Mouse (Mus musculus) liver, adult 2 months (tissue): ENCODE measurements at regions not wholly inside any gene's neighbourhood (a gene's known extent, or its start where the extent isn't known, plus 50 kb on each side); places are given as distances from the start of the nearest gene placed in this dataset.

Experiments used
- DNase-seq: peaks from one replicate; pipeline ENCODE4 v3.0.0-alpha.2; 2011; ENCODE audit warnings: low read depth, low spot score; ENCODE audit errors: extremely low read depth
- H3K27ac ChIP-seq: fragments of 200-500 bp; replicated peaks from 2 replicates; pipeline ENCODE4 v1.5.1; 2012; ENCODE audit warnings: low read depth, mild to moderate bottlenecking, control low read depth, inconsistent platforms, low read length; ENCODE audit not compliant: insufficient read depth
- H3K27me3 ChIP-seq: fragments of 200-500 bp; 2 replicates; pipeline ENCODE4 v1.6.1; 2012; ENCODE audit warnings: mild to moderate bottlenecking, moderate library complexity, low read length, inconsistent platforms; ENCODE audit not compliant: control insufficient read depth, insufficient read depth
- H3K36me3 ChIP-seq: fragments of 200-500 bp; 2 replicates; pipeline ENCODE4 v1.6.1; 2012; ENCODE audit warnings: low read length, inconsistent platforms; ENCODE audit not compliant: control insufficient read depth, insufficient read depth
- H3K4me1 ChIP-seq: fragments of 200-500 bp; 2 replicates; pipeline ENCODE4 v1.6.1; 2011; ENCODE audit warnings: low read length; ENCODE audit not compliant: control insufficient read depth, insufficient read depth
- H3K4me3 ChIP-seq: fragments of 200-500 bp; 2 replicates; pipeline ENCODE4 v1.5.1; 2011; ENCODE audit warnings: low read depth, mild to moderate bottlenecking, control low read depth, low read length, moderate library complexity; ENCODE audit not compliant: insufficient read depth
- H3K79me2 ChIP-seq: fragments of 200-500 bp; 2 replicates; pipeline ENCODE4 v1.6.1; 2012; ENCODE audit warnings: inconsistent platforms, mild to moderate bottlenecking, low read length, moderate library complexity; ENCODE audit not compliant: control insufficient read depth, insufficient read depth
- H3K9ac ChIP-seq: fragments of 200-500 bp; 2 replicates; pipeline ENCODE4 v1.6.1; 2012; ENCODE audit warnings: low read depth, mild to moderate bottlenecking, control low read depth, inconsistent platforms, low read length
- CTCF ChIP-seq: fragments of 200-500 bp; IDR thresholded peaks from 2 replicates; pipeline ENCODE4 v1.5.1; 2011; ENCODE audit warnings: low read depth, low read length, control low read depth
- POLR2A ChIP-seq: fragments of 200-500 bp; IDR thresholded peaks from 2 replicates; pipeline ENCODE4 v1.6.1; 2011; ENCODE audit warnings: low read length, control low read depth; ENCODE audit not compliant: insufficient read depth; ENCODE audit errors: extremely low read depth
- WGBS: fragments of 180-500 bp; shearing (Covaris S2); methylation state at CpG from one replicate; pipeline ENCODE4 v1.1.7; 2018; 5-methylcytosine and 5-hydroxymethylcytosine counted together

DNA sequence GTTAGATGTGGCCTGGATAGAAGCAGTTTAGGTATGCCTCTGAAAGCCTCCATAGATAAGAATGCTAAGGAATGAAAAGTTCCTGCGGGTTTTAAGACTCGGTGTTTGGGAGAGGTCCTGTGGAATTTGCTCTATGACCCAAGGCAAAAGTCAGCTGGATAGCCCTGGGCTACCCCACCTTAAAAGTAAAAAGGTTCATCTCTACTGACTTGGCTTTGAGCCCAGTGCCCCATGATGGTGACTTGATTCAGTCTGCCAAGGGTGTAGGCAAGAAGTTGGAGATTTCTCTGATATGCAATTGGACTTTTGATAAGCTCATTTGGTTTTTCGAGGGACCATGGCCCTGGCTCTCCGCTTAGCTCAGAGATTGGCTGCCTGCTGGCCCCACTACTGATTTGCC is 78.8 kb upstream of the Herc3 start:
- no peak for DNase-seq
- Histone ChIP-seq H3K9ac (no peak overlapping the region), H3K27ac (no peak overlapping the region), H3K36me3 (no peaks in the 10 kb centered on the region), H3K79me2 (no peaks in the 10 kb centered on the region), H3K4me1 (peaks cover 3% of the 10 kb centered on the region; the same call in 1 of the 2 replicates), H3K4me3 (no peak overlapping the region), H3K27me3 (no peaks in the 10 kb centered on the region)
- WGBS: 91% methylated on average over 4 of the region's 4 CpGs
- no peak for TF ChIP-seq CTCF
- no peak for TF ChIP-seq POLR2A

GRCm38 (mm10) chr6:58756309-58757015 is 74.8 kb upstream of the Herc3 start:
- Histone ChIP-seq H3K36me3 (no peaks in the 10 kb centered on the region), H3K27me3 (no peaks in the 10 kb centered on the region), H3K27ac (no peak overlapping the region), H3K4me3 (no peak overlapping the region), H3K4me1 (no peaks in the 10 kb centered on the region), H3K9ac (no peak overlapping the region), H3K79me2 (no peaks in the 10 kb centered on the region)
- WGBS: 49% methylated on average over 2 of the region's 2 CpGs
- DNase-seq: no peak
- TF ChIP-seq CTCF: no peak
- no peak for TF ChIP-seq POLR2A

GRCm38 (mm10) chr6:58757339-58757738 is 73.9 kb upstream of the Herc3 start:
- Histone ChIP-seq H3K4me3 (no peak overlapping the region), H3K79me2 (no peaks in the 10 kb centered on the region), H3K27me3 (no peaks in the 10 kb centered on the region), H3K4me1 (no peaks in the 10 kb centered on the region), H3K27ac (no peak overlapping the region), H3K9ac (no peak overlapping the region), H3K36me3 (no peaks in the 10 kb centered on the region)
- 94% methylated on average over 4 of the region's 4 CpGs for WGBS
- DNase-seq: no peak
- no peak for TF ChIP-seq CTCF
- no peak for TF ChIP-seq POLR2A

DNA sequence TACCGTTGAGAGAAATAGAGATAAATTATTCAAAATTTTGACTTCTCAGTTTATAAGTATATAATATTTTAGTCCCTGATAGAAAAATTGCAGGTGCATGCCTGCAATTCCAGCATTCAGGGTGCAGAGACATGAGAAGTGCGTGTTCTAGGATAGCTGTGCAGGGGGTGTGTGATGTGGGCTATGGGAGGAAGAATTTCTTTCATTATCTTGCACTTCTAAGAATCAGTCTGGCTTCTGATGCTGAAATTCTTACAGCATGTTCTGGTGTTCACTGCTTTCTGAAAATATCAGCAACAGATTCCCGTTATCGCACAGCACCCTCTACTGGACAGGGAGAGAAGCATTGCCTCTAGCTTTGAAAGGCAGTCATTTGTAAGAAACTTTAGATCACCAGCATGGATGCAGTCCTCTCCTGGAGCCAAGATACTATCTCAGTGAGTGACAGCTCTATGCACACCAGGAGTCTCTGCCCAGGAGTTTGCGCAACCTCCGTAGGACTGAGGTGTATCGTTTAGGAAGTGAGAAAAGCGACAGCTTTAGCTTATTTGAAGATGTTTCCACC is 60.5 kb upstream of the Herc3 start:
- DNase-seq: peak; percentile 71
- H3K9ac ChIP-seq: no peak overlapping the region
- H3K36me3 ChIP-seq: no peaks in the 10 kb centered on the region
- H3K27me3 ChIP-seq: no peaks in the 10 kb centered on the region
- H3K79me2 ChIP-seq: no peaks in the 10 kb centered on the region
- peaks cover 1% of the 10 kb centered on the region; the same call in 1 of the 2 replicates for H3K4me1 ChIP-seq
- no peak for TF ChIP-seq POLR2A
- peak; percentile 53 for TF ChIP-seq CTCF
- no peak overlapping the region for H3K27ac ChIP-seq
- WGBS: 19% methylated on average over 8 of the region's 8 CpGs
- H3K4me3 ChIP-seq: no peak overlapping the region

DNA sequence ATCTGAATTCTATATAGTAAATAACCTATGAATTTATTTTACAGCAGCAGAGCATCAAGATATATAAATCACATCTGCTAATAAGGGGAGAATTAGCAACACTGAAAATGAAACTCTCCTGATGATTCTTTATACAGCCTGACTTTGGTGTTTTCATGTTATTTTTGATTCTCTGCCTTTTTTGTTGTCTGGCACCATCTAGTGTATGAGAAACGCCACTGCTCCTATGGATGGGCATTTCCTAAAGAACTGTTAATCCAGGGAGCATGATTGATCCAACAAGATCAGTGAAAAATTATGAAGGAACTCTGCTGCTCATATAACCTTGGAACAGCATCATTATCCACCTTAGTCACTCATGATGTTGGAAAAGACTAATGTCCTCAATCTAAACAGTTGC is 59.3 kb upstream of the Herc3 start:
- DNase-seq: peak; percentile 50
- Histone ChIP-seq H3K27ac (no peak overlapping the region), H3K27me3 (no peaks in the 10 kb centered on the region), H3K79me2 (no peaks in the 10 kb centered on the region), H3K4me1 (peaks cover 1% of the 10 kb centered on the region; the same call in 1 of the 2 replicates), H3K36me3 (no peaks in the 10 kb centered on the region), H3K4me3 (no peak overlapping the region), H3K9ac (no peak overlapping the region)
- TF ChIP-seq POLR2A: no peak
- peak; percentile 52 for TF ChIP-seq CTCF
- 3% methylated on average over 1 of the region's 1 CpGs for WGBS
